Mouse (Mus musculus): ENCODE results near the gene Snx14. TPM values are rescaled to one million over a fixed set of nuclear protein-coding genes. Genes with fewer than 3 reads are reported as not detected.

The Snx14 gene
- total and polyA plus RNA-seq, 2 experiments from 2014 or later = 21.7 to 21.9 TPM

DNA sequence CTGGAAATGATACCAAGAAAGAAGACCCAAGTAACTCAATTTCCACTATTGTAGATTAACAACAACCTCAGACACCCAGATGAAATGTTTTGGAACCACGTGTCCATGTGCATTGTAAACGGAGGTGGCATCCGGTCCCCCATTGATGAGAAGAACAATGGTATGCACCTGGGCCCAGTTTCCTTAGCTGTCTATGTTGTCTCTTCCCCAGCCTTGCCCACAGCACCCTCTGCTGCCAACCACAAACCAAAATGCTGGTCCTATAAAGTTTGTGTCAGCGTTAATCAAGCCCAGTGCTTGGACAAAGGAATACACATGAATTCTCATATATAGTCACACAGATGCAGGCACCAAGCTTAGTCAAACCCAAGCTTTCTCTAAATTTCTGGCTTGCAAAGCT lies 72.5 kb downstream of the Snx14 start:
- Histone ChIP-seq H3K9me3 (replicated peaks; ENCODE audit: control insufficient read depth, low read length) (no peaks in the 10 kb centered on the region), H3K4me1 (ENCODE audit: control insufficient read depth, insufficient read depth) (peaks cover 18% of the 10 kb centered on the region), H3K4me3 (ENCODE audit: low read depth, low read length) (no peak overlapping the region), H3K27me3 (ENCODE audit: control insufficient read depth, insufficient read depth, low read length) (no peaks in the 10 kb centered on the region), H3K36me3 (replicated peaks; ENCODE audit: control insufficient read depth, insufficient read depth, low read length) (peaks cover 53% of the 10 kb centered on the region), H3K27ac (ENCODE audit: low read depth) (no peak overlapping the region), H3K4me2 (ENCODE audit: low read depth, low read length) (no peak overlapping the region), H3K9ac (replicated peaks; ENCODE audit: low read depth, low read length) (no peak overlapping the region)
- ATAC-seq (ENCODE audit: insufficient read depth, low read depth) (no peak), DNase-seq (ENCODE audit: low spot score) (no peak)
- no peak for TF ChIP-seq EP300 (IDR thresholded peaks at IDR 0.05; ENCODE audit: low read depth)
- peak; percentile 43 for TF ChIP-seq CTCF (IDR thresholded peaks at IDR 0.05; ENCODE audit: low read depth)
- 88% methylated on average over 4 of the region's 4 CpGs for WGBS

DNA sequence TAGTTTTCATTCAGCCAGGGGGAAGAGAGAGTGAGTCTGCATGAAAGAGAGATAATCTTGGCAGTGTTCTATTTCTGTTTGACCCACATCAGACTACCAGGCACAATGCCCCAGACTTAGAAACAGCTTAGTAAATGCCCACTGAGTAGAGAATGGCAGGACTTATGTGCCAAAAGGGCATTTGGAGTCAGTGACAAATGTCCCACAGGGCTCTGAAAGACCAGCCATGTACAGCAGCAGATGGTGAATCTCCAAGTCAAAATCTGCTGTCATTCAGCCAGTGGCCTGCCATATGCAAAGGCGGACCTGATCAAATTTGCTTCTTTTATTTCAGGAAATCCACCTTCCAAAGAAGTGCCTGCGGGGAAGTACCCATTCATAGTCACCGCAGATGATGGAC lies 75.7 kb downstream of the Snx14 start:
- no peak for TF ChIP-seq EP300 (IDR thresholded peaks at IDR 0.05; ENCODE audit: low read depth)
- TF ChIP-seq CTCF (IDR thresholded peaks at IDR 0.05; ENCODE audit: low read depth) = no peak
- WGBS = 97% methylated on average over 3 of the region's 3 CpGs
- Histone ChIP-seq H3K4me1 (ENCODE audit: control insufficient read depth, insufficient read depth) (peaks cover 22% of the 10 kb centered on the region), H3K27me3 (ENCODE audit: control insufficient read depth, insufficient read depth, low read length) (no peaks in the 10 kb centered on the region), H3K27ac (ENCODE audit: low read depth) (0 out of 2 replicates have a peak overlapping the region, but pooled peaks have one; percentile 41), H3K9me3 (replicated peaks; ENCODE audit: control insufficient read depth, low read length) (no peaks in the 10 kb centered on the region), H3K36me3 (replicated peaks; ENCODE audit: control insufficient read depth, insufficient read depth, low read length) (peaks cover 31% of the 10 kb centered on the region), H3K9ac (replicated peaks; ENCODE audit: low read depth, low read length) (no peak overlapping the region), H3K4me2 (ENCODE audit: low read depth, low read length) (no peak overlapping the region), H3K4me3 (ENCODE audit: low read depth, low read length) (no peak overlapping the region)
- ATAC-seq (ENCODE audit: insufficient read depth, low read depth) (no peak; the same call in 1 of the 2 replicates), DNase-seq (ENCODE audit: low spot score) (no peak)

DNA sequence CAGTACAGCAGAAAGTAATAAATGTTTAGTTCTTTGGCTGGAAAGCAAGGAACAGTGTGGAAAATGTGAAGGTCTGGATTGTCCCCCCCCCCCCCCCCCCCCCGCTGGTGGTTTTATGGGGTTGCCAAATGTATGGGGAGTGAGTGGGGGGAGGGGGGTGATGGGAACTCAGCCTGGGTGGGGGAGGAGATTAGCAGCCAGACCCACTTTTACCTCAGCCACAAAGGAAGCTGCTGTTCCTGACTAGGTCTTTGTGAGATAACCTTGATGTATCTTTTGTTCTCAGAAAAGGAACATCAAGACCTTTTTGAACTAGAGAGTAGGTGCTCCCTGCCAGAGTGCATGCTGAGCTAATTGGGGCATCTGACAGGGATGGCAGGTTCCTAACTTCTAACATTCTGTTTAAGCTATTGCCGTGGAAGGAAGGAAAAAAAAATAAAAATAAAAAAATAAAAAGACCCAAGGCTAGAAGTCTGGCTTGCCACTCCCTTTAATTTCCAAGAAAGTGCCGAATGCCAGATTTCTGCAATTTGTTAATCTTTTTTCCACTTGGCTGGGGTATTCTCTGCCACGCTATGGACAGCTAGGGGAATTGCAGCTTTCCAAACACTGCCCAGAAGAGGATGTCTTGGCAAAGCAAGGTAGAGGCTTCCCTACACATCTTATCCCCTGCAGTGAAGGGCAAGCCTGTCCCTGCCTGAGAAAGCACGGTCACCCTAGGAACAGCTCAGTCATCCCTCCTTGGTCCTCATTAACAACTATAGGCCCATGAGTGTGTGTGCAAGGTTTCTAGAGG lies 76.5 kb downstream of the Snx14 start:
- no peaks in the 10 kb centered on the region for H3K9me3 ChIP-seq (replicated peaks; ENCODE audit: control insufficient read depth, low read length)
- H3K4me3 ChIP-seq (ENCODE audit: low read depth, low read length) = no peak overlapping the region
- DNase-seq (ENCODE audit: low spot score) (no peak), ATAC-seq (ENCODE audit: insufficient read depth, low read depth) (peak; percentile 44)
- TF ChIP-seq EP300 (IDR thresholded peaks at IDR 0.05; ENCODE audit: low read depth) (0 out of 2 replicates have a peak, but pooled peaks have one; percentile 33), CTCF (IDR thresholded peaks at IDR 0.05; ENCODE audit: low read depth) (peak; percentile 37)
- H3K4me2 ChIP-seq (ENCODE audit: low read depth, low read length) = no peak overlapping the region
- H3K4me1 ChIP-seq (ENCODE audit: control insufficient read depth, insufficient read depth) = peaks cover 22% of the 10 kb centered on the region
- no peaks in the 10 kb centered on the region for H3K27me3 ChIP-seq (ENCODE audit: control insufficient read depth, insufficient read depth, low read length)
- H3K27ac ChIP-seq (ENCODE audit: low read depth) = peak overlapping the region; percentile 41
- H3K9ac ChIP-seq (replicated peaks; ENCODE audit: low read depth, low read length) = no peak overlapping the region
- WGBS = 24% methylated on average over 5 of the region's 5 CpGs
- H3K36me3 ChIP-seq (replicated peaks; ENCODE audit: control insufficient read depth, insufficient read depth, low read length) = peaks cover 25% of the 10 kb centered on the region

DNA sequence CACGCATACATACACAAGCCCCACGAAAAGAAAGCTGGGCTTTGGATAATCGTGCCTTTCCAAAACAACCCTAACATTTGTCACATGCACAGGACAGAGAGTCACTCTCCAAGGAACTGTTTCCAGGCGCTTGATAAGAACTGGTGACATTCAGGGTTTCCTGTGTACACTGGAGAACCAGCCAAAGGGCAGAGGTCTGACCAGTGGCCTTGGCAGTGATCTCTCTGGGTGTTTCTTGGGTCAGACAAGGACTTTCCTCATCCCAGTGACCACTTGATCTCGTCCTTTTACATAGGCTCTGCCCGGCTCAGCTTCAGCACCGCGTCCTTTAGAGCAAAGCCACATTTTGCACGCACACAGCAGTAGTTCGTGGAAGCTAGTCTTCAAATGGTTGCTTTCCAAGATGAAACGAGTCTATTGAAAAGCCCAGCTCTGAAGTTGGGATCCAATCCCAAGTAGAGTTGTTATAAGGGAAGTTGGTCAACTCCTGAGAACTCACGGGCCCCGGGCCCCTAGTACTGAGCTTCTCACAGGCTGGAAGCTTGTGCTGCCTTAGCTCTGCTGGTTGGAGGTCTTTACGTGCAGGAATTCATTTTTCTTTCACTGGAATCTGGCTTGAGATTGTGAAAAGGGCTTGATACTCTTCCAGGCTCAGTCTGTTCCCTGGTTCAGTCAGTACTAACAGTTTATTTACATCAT lies 77.4 kb downstream of the Snx14 start:
- peak; percentile 54 for ATAC-seq (ENCODE audit: insufficient read depth, low read depth)
- no peak for TF ChIP-seq EP300 (IDR thresholded peaks at IDR 0.05; ENCODE audit: low read depth)
- TF ChIP-seq CTCF (IDR thresholded peaks at IDR 0.05; ENCODE audit: low read depth) = no peak
- H3K4me2 ChIP-seq (ENCODE audit: low read depth, low read length) = peak overlapping the region; percentile 4; the same call in 1 of the 2 replicates
- peak overlapping the region; percentile 58 for H3K27ac ChIP-seq (ENCODE audit: low read depth)
- no peak overlapping the region for H3K4me3 ChIP-seq (ENCODE audit: low read depth, low read length)
- peaks cover 22% of the 10 kb centered on the region for H3K4me1 ChIP-seq (ENCODE audit: control insufficient read depth, insufficient read depth)
- WGBS = 49% methylated on average over 14 of the region's 14 CpGs
- no peak overlapping the region for H3K9ac ChIP-seq (replicated peaks; ENCODE audit: low read depth, low read length)
- H3K27me3 ChIP-seq (ENCODE audit: control insufficient read depth, insufficient read depth, low read length) = no peaks in the 10 kb centered on the region
- peak; percentile 55 for DNase-seq (ENCODE audit: low spot score)
- peaks cover 24% of the 10 kb centered on the region for H3K36me3 ChIP-seq (replicated peaks; ENCODE audit: control insufficient read depth, insufficient read depth, low read length)
- no peaks in the 10 kb centered on the region for H3K9me3 ChIP-seq (replicated peaks; ENCODE audit: control insufficient read depth, low read length)

DNA sequence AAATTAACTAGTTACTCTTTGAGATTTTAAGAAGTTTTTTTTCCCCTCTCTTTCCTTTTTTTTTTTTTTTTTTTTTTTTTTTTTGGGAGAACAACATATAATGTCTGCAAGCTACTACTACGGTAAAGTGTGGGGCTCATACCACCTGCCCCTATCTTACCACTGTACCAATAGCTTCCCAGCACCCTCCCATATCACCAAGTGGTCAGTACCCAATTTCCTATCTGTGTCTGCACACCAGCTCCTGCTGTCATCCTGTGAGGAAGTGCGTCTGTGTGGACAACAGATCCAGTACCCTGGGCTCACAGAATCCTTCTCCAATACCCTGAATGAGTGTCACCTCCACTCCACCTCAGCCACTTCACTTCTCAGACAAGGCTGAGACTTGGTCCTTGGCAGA lies 79.6 kb downstream of the Snx14 start:
- Histone ChIP-seq H3K27me3 (ENCODE audit: control insufficient read depth, insufficient read depth, low read length) (no peaks in the 10 kb centered on the region), H3K27ac (ENCODE audit: low read depth) (no peak overlapping the region), H3K9me3 (replicated peaks; ENCODE audit: control insufficient read depth, low read length) (no peaks in the 10 kb centered on the region), H3K4me1 (ENCODE audit: control insufficient read depth, insufficient read depth) (peaks cover 22% of the 10 kb centered on the region), H3K9ac (replicated peaks; ENCODE audit: low read depth, low read length) (no peak overlapping the region), H3K4me2 (ENCODE audit: low read depth, low read length) (no peak overlapping the region), H3K36me3 (replicated peaks; ENCODE audit: control insufficient read depth, insufficient read depth, low read length) (peaks cover 6% of the 10 kb centered on the region), H3K4me3 (ENCODE audit: low read depth, low read length) (no peak overlapping the region)
- TF ChIP-seq CTCF (IDR thresholded peaks at IDR 0.05; ENCODE audit: low read depth) = no peak
- no peak for TF ChIP-seq EP300 (IDR thresholded peaks at IDR 0.05; ENCODE audit: low read depth)
- ATAC-seq (ENCODE audit: insufficient read depth, low read depth) (no peak), DNase-seq (ENCODE audit: low spot score) (no peak)
- 50% methylated on average over 2 of the region's 2 CpGs for whole genome bisulfite sequencing

Measured in heart, postnatal 0 days (tissue).